Mouse (Mus musculus): ENCODE results near the gene Slc25a53. TPM values are rescaled to one million over a fixed set of nuclear protein-coding genes. Genes with fewer than 3 reads are reported as not detected.

The Slc25a53 gene
- polyA plus RNA-seq, 1 experiment from 2014 or later: 6.3 TPM

Other genes with a start within 250 kb of the Slc25a53 start
- gene Plp1, start 215.6 kb downstream of the Slc25a53 start, polyA plus RNA-seq (2016; fragmentation: Nextera tagmentation; extraction: Ambion mirVana): 2.7 and 3.2 TPM in 2 replicates
- gene Rab9b, start 169.5 kb downstream of the Slc25a53 start, polyA plus RNA-seq (2016; fragmentation: Nextera tagmentation; extraction: Ambion mirVana): 0.05 and 0.20 TPM in 2 replicates
- gene H2bfm, start 111.0 kb downstream of the Slc25a53 start, polyA plus RNA-seq (2016; fragmentation: Nextera tagmentation; extraction: Ambion mirVana): not detected in 2 replicates
- 19.7 and 28.3 TPM in 2 replicates for gene Tmsb15b2, start 62.8 kb downstream of the Slc25a53 start, polyA plus RNA-seq (2016; fragmentation: Nextera tagmentation; extraction: Ambion mirVana)
- gene Tmsb15l, start 61.4 kb downstream of the Slc25a53 start, polyA plus RNA-seq (2016; fragmentation: Nextera tagmentation; extraction: Ambion mirVana): 1.4 and 2.4 TPM in 2 replicates
- gene Tmsb15b1, start 61.4 kb downstream of the Slc25a53 start, polyA plus RNA-seq (2016; fragmentation: Nextera tagmentation; extraction: Ambion mirVana): 11.8 and 13.6 TPM in 2 replicates
- gene Zcchc18, start 45.1 kb downstream of the Slc25a53 start, polyA plus RNA-seq (2016; fragmentation: Nextera tagmentation; extraction: Ambion mirVana): 4.0 and 8.6 TPM in 2 replicates
- gene Fam199x, start 11.3 kb upstream of the Slc25a53 start, polyA plus RNA-seq (2016; fragmentation: Nextera tagmentation; extraction: Ambion mirVana): 8.4 and 9.1 TPM in 2 replicates
- gene Esx1, start 83.8 kb upstream of the Slc25a53 start, polyA plus RNA-seq (2016; fragmentation: Nextera tagmentation; extraction: Ambion mirVana): 0.25 TPM in 1 of 2 replicates, not detected in the other